Mouse (Mus musculus) olfactory bulb, adult 2 months (tissue): ENCODE measurements around the gene Smim15. TPM values are rescaled to one million over a fixed set of nuclear protein-coding genes. Genes with fewer than 3 reads are reported as not detected.

Source experiments
- H3K27ac ChIP-seq: fragments of 200-500 bp; 2 replicates; pipeline ENCODE4 v1.5.1; 2012; ENCODE audit warnings: low read depth, low read length; ENCODE audit not compliant: insufficient read depth
- H3K4me1 ChIP-seq: fragments of 200-500 bp; 2 replicates; pipeline ENCODE4 v1.6.1; 2012; ENCODE audit warnings: low read length; ENCODE audit not compliant: control insufficient read depth, insufficient read depth
- H3K4me3 ChIP-seq: fragments of 200-500 bp; 2 replicates; pipeline ENCODE4 v1.5.1; 2012; ENCODE audit warnings: mild to moderate bottlenecking, low read depth, low read length, moderate library complexity; ENCODE audit not compliant: insufficient read depth
- CTCF ChIP-seq: fragments of 200-500 bp; IDR thresholded peaks from 2 replicates; pipeline ENCODE4 v1.5.1; 2012; ENCODE audit warnings: low read depth, mild to moderate bottlenecking, low read length, moderate library complexity; ENCODE audit not compliant: insufficient read depth
- POLR2A ChIP-seq: fragments of 200-500 bp; IDR thresholded peaks from 2 replicates; pipeline ENCODE4 v1.6.1; 2012; ENCODE audit warnings: mild to moderate bottlenecking, low read depth, low read length, moderate library complexity; ENCODE audit not compliant: insufficient read depth
- WGBS: fragments of 180-500 bp; shearing (Covaris S2); methylation state at CpG from one replicate; pipeline ENCODE4 v1.1.7; 2018; 5-methylcytosine and 5-hydroxymethylcytosine counted together
- polyA plus RNA-seq: library from polyadenylated mRNA; stranded (reverse); fragments of >200 nt; gene quantifications from 2 replicates; pipeline ENCODE4 v1.2.4, GENCODE M21; 2012; ENCODE audit warnings: low replicate concordance; ENCODE audit not compliant: missing spikeins, insufficient read depth, insufficient read length

Gene Smim15
- polyA plus RNA-seq, 1 experiment, result not detected

GRCm38 (mm10) chr13:108056896-108057295 is 12.7 kb downstream of the Smim15 start:
- TF ChIP-seq POLR2A (no peak), CTCF (no peak)
- 78% methylated on average over 3 of the region's 3 CpGs for WGBS
- Histone ChIP-seq H3K27ac (no peak overlapping the region), H3K4me1 (no peaks in the 10 kb centered on the region), H3K4me3 (no peak overlapping the region)

GRCm38 (mm10) chr13:108060286-108060885 is 16.1 kb downstream of the Smim15 start:
- H3K27ac ChIP-seq, result no peak overlapping the region
- 45% methylated on average over 7 of the region's 7 CpGs for WGBS
- H3K4me3 ChIP-seq, result no peak overlapping the region
- H3K4me1 ChIP-seq, result no peaks in the 10 kb centered on the region
- no peak for TF ChIP-seq POLR2A
- TF ChIP-seq CTCF, result no peak

GRCm38 (mm10) chr13:108060936-108061578 is 16.8 kb downstream of the Smim15 start:
- Histone ChIP-seq H3K4me3 (no peak overlapping the region), H3K27ac (no peak overlapping the region), H3K4me1 (no peaks in the 10 kb centered on the region)
- WGBS, result 49% methylated on average over 8 of the region's 8 CpGs
- TF ChIP-seq POLR2A, result no peak
- TF ChIP-seq CTCF, result no peak

GRCm38 (mm10) chr13:108062900-108063299 is 18.7 kb downstream of the Smim15 start:
- Histone ChIP-seq H3K4me3 (no peak overlapping the region), H3K27ac (no peak overlapping the region), H3K4me1 (no peaks in the 10 kb centered on the region)
- 84% methylated on average over 5 of the region's 5 CpGs for WGBS
- TF ChIP-seq CTCF (no peak), POLR2A (no peak)

GRCm38 (mm10) chr13:108063374-108064134 is 19.3 kb downstream of the Smim15 start:
- Histone ChIP-seq H3K4me1 (no peaks in the 10 kb centered on the region), H3K4me3 (no peak overlapping the region), H3K27ac (no peak overlapping the region)
- whole genome bisulfite sequencing, result 84% methylated on average over 11 of the region's 11 CpGs
- TF ChIP-seq CTCF, result no peak

- Histone ChIP-seq H3K4me3 (no peak overlapping the region), H3K27ac (no peak overlapping the region), H3K4me1 (no peaks in the 10 kb centered on the region)
- no peak for TF ChIP-seq CTCF
- TF ChIP-seq POLR2A, result no peak
- 78% methylated on average over 6 of the region's 6 CpGs for WGBS
Observed at GRCm38 (mm10) chr13:108064331-108064730, 20.1 kb downstream of the Smim15 start.

- Histone ChIP-seq H3K4me3 (no peak overlapping the region), H3K27ac (no peak overlapping the region), H3K4me1 (no peaks in the 10 kb centered on the region)
- 75% methylated on average over 2 of the region's 2 CpGs for WGBS
- TF ChIP-seq CTCF (no peak), POLR2A (no peak)
Observed at GRCm38 (mm10) chr13:108066021-108066420, 21.8 kb downstream of the Smim15 start.

- WGBS, result 74% methylated on average over 4 of the region's 4 CpGs
- no peaks in the 10 kb centered on the region for H3K4me1 ChIP-seq
- no peak overlapping the region for H3K27ac ChIP-seq
- no peak for TF ChIP-seq CTCF
- no peak for TF ChIP-seq POLR2A
- no peak overlapping the region for H3K4me3 ChIP-seq
Observed at GRCm38 (mm10) chr13:108069151-108069550, 24.9 kb downstream of the Smim15 start.

- TF ChIP-seq CTCF (no peak), POLR2A (no peak)
- 95% methylated on average over 10 of the region's 10 CpGs for WGBS
- H3K4me3 ChIP-seq, result no peak overlapping the region
- H3K4me1 ChIP-seq, result no peaks in the 10 kb centered on the region
- H3K27ac ChIP-seq, result no peak overlapping the region
Observed at GRCm38 (mm10) chr13:108070171-108070570, 25.9 kb downstream of the Smim15 start.
